Mouse (Mus musculus): ENCODE data around the gene Nlrp2.

The Nlrp2 gene

DNA sequence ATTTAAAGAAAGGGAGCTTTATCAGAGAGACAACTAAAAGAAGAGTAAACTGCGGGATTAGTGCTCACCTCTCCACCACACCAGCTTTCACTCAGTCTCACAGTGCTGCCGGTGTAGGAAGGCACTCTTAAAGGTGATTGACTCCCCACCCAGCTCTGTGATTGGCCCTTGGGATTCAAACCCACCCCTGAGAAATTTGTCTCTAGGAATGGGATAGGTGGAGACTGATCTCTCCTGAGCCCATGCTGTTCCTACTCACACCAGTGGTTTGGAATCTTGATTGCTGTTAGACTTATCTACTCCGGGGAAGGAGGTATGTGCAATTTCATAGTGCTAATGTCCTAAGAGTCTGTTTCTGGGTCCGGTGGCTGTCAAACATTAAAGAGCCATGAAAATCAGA, at the start of gene Nlrp2:
TSS of gene Nlrp2 (minus strand) at position 101 of the 400 bp plus-strand sequence.
- DNase-seq (ENCODE audit: low spot score in 2 of 2): no peak

DNA sequence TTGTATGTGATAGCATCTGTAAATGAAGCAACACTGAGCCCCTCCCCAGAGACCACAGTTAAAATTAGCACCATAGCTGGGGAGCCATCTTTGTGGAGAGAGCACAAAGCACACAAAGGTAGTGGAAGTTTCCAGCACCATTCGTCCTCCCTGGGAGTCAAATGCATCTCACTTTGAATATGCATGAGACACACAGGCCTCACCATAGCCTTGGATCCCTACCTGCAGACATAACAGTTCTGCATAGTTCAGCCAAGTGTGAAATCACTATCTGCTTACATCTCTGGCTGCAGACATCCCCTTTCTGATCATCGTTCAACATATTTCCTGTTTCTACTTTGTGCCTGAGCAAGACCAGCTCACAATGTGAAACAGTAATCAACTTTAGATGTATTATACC, 15.9 kb upstream of the Nlrp2 start:
- DNase-seq (ENCODE audit: low spot score in 2 of 2): no peak

DNA sequence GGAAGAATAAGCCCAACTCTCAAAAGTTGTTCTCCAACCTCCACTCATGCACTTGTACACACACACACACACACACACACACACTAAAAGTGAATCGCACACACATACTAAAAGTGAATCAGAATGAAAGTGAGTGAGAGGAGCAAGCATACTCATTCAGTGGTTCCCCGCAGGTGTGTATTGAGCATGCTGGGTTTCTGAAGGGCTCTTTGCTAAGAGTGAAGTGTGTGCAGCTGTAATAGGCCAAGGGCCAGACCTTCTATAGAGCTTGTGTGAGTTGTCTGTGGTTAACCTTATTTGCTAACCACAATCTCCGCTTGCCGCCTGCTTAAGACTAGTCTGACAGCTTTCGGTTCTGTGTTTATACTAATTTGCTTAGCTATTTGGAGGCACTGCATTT, 12.8 kb upstream of the Nlrp2 start:
- no peak for DNase-seq (ENCODE audit: low spot score in 2 of 2)

DNA sequence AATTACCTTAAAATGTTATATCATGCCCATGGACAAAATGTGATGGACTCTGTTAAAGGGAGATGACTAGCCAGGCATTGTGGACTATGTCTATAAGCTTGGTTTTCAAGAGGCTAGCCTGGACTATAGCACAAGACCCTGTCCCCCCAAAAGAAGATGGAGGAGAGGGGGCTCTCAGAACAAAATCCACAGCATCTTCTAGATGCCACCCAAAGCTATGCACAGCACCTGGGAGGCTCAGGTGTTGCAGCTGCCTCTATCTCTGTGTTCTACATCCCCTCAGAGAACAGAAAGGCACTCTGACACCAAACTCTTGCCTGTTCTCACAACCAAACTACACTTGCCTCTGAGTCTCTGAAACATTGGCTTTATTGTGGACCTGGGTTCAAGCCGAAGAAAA, 598 bp downstream of the Nlrp2 start, which contains the start of gene Gm5065:
TSS of gene Gm5065 (plus strand) at position 301 of the 400 bp plus-strand sequence.
- DNase-seq (ENCODE audit: low spot score in 2 of 2): no peak

DNA sequence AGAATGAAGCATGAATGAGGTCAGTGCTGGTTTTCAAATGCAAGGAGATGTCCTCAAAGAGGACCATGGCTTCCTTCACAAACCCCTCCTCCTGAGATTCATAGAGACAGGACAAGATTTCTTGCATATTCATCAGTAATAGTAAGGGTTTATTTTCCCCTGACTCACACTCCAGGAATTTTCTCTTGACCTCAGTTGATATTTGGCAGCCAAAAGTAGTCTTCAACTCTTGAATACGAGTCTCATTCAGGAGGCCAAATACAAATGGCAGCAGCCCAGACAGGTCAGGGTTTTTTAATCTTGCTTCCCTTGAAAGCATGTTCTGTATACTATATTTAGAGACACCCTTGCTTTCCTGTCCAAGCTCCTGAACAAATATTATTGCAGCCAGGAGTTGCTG, 23.3 kb downstream of the Nlrp2 start:
- DNase-seq (ENCODE audit: low spot score in 2 of 2): no peak

DNA sequence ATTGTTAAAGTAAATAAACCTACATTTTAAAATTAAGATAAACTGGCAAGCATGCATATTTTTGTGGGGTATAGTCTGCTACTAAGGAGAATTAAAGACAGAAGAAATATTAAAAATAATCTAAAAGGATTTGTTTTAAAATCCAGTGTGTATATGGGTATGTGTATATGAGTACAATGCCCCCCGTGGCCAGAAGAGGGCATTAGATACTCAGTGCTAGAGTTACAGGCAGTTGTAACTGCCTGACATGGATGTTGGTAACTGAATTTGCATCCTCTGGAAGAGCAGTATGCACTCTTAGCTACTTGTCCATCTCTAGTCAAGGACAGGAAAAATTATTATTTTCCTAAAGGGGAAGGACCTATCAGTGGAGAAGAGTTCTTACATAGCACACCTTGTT, 62.6 kb downstream of the Nlrp2 start:
- DNase-seq (ENCODE audit: low spot score in 2 of 2): no peak

DNA sequence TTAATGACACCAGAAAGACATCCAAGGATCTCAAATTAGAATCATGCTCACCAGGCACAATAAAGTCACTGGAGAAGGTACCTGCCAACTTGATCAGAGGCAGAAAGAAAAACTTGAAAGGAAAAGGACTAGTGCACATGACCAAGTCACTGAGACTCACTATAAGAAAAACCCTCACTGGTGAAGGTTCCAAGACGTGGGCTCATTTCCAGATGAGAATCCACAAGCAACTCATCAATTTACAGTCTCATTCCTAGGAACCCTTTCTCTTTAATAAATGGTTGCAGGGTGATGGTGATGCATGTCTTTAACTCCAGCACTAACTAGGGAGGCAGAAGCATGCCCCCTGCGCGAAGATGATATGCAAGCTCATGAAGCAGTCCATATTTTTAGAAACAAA, 87.8 kb downstream of the Nlrp2 start:
- no peak for DNase-seq (ENCODE audit: low spot score in 2 of 2)
